Mouse (Mus musculus) ES-E14 (cell line): ENCODE data around the gene Trmt2b. TPM values are rescaled to one million over a fixed set of nuclear protein-coding genes. Genes with fewer than 3 reads are reported as not detected.

Experiments
- DNase-seq: peaks from one replicate; pipeline ENCODE4 v3.0.0-alpha.2; 2013; ENCODE audit warnings: low read depth, low spot score
- H3K27ac ChIP-seq: 2 replicates; pipeline ENCODE4 v1.5.1; 2012; ENCODE audit warnings: low read depth, mild to moderate bottlenecking, low read length, moderate library complexity, mixed read lengths; ENCODE audit not compliant: poor library complexity, insufficient read depth, severe bottlenecking
- H3K36me3 ChIP-seq: 2 replicates; pipeline ENCODE4 v1.6.1; 2012; ENCODE audit warnings: mild to moderate bottlenecking, low read length, moderate library complexity, mixed read lengths; ENCODE audit not compliant: control insufficient read depth, poor library complexity, insufficient read depth, severe bottlenecking
- H3K4me1 ChIP-seq, 2 experiments: fragments of 150-350 bp in 1 of 2; sonication (generic) in 1 of 2; 2 replicates each; pipeline ENCODE4 v1.6.1; 2012; ENCODE audit warnings: low read length in 2 of 2, mild to moderate bottlenecking in 1 of 2, mixed read lengths in 1 of 2; ENCODE audit not compliant: control insufficient read depth in 2 of 2, insufficient read depth in 2 of 2, poor library complexity in 1 of 2
- H3K4me3 ChIP-seq, 2 experiments: fragments of 150-350 bp in 1 of 2; sonication (generic) in 1 of 2; 2 replicates each; pipeline ENCODE4 v1.5.1; 2012; ENCODE audit warnings: low read length in 2 of 2, low read depth in 1 of 2, mild to moderate bottlenecking in 1 of 2, mixed read lengths in 1 of 2; ENCODE audit not compliant: insufficient read depth in 1 of 2, poor library complexity in 1 of 2, severe bottlenecking in 1 of 2
- H3K9ac ChIP-seq: 2 replicates; pipeline ENCODE4 v1.6.1; 2012; ENCODE audit warnings: low read depth, mild to moderate bottlenecking, low read length, mixed read lengths; ENCODE audit not compliant: poor library complexity, insufficient read depth, severe bottlenecking
- H3K9me3 ChIP-seq: fragments of 150-350 bp; sonication (generic); 2 replicates; pipeline ENCODE4 v1.6.1; 2012; ENCODE audit warnings: low read depth, mild to moderate bottlenecking, low read length; ENCODE audit not compliant: control insufficient read depth, insufficient read depth
- CHD2 ChIP-seq: IDR thresholded peaks from 2 replicates; pipeline ENCODE4 v1.6.1; 2014; ENCODE audit warnings: mild to moderate bottlenecking, low read depth, low read length, inconsistent platforms
- HCFC1 ChIP-seq: IDR thresholded peaks from 2 replicates; pipeline ENCODE4 v1.6.1; 2012; ENCODE audit warnings: low read length, inconsistent platforms, borderline replicate concordance; ENCODE audit not compliant: insufficient read depth
- MAFK ChIP-seq: IDR thresholded peaks from 2 replicates; pipeline ENCODE4 v1.6.1; 2014; ENCODE audit warnings: mild to moderate bottlenecking, low read depth, low read length, inconsistent platforms; ENCODE audit not compliant: insufficient read depth
- ZC3H11A ChIP-seq: IDR thresholded peaks from 2 replicates; pipeline ENCODE4 v1.6.1; 2012; ENCODE audit warnings: low read depth, mild to moderate bottlenecking, inconsistent platforms, low read length, borderline replicate concordance
- ZNF384 ChIP-seq: IDR thresholded peaks from 2 replicates; pipeline ENCODE4 v1.6.1; 2012; ENCODE audit warnings: low read depth, low read length, inconsistent platforms
- in situ Hi-C, 2 experiments: fragments of 600-800 bp; cut with MboI; formaldehyde crosslinking; loops; one replicate each; pipeline ENCODE4 v1.15.1; 2025; ENCODE audit warnings: low sequenced_read_pairs in 2 of 2, inconsistent platforms in 1 of 2; ENCODE audit not compliant: unreplicated experiment in 2 of 2
- total RNA-seq: library from RNA; depleted of rRNA; stranded (reverse); fragments of 300-350 nt; gene quantifications from 2 replicates; pipeline ENCODE4 v1.2.3, GENCODE M21; 2012

The Trmt2b gene
- total RNA-seq, 1 experiment = 2.9 TPM

- peak within 1 kb of the TSS; percentile 60; the same call in 1 of the 2 replicates for H3K27ac ChIP-seq
- in situ Hi-C loops = loop anchor here in 1 of 2 experiments (25.0 kb wide), 1 partner anchor 220 kb away; no protein-coding TSS in a partner anchor
Observed at GRCm38 (mm10) chrX:134307534-134308274, 30.9 kb upstream of the Trmt2b start, which contains the start of gene Cenpi. Gene Cenpi (plus strand): TSS chrX:134308084.

GRCm38 (mm10) chrX:134303287-134303686, 26.5 kb upstream of the Trmt2b start:
- no peak overlapping the region for H3K27ac ChIP-seq

More at GRCm38 (mm10) chrX:134307534-134308274, 30.9 kb upstream of the Trmt2b start, which contains the start of gene Cenpi:
- TF ChIP-seq HCFC1 = no peak
- no peak for TF ChIP-seq MAFK
- TF ChIP-seq ZNF384 = no peak
- TF ChIP-seq CHD2 = no peak
- no peak for TF ChIP-seq ZC3H11A
- Histone ChIP-seq H3K9ac (peak within 1 kb of the TSS; percentile 93), H3K36me3 (no peaks in the 10 kb centered on the region; the same call in 1 of the 2 replicates), H3K4me1 (0 out of 4 replicates have a peak, but pooled peaks cover 0 to 2% of the 10 kb centered on the region in 2 experiments), H3K4me3 (peak within 1 kb of the TSS; percentile 67 to 79), H3K9me3 (no peaks in the 10 kb centered on the region)
- peak; percentile 59 for DNase-seq

GRCm38 (mm10) chrX:134300219-134300618, 23.4 kb upstream of the Trmt2b start:
- Histone ChIP-seq H3K27ac (no peak overlapping the region), H3K4me3 (no peak overlapping the region), H3K4me1 (0 out of 4 replicates have a peak, but pooled peaks cover 0 to 2% of the 10 kb centered on the region in 2 experiments), H3K36me3 (no peaks in the 10 kb centered on the region), H3K9ac (no peak overlapping the region), H3K9me3 (no peaks in the 10 kb centered on the region)
- DNase-seq = no peak
- TF ChIP-seq CHD2 (no peak), MAFK (no peak), HCFC1 (no peak), ZNF384 (no peak), ZC3H11A (no peak)
- in situ Hi-C loops = loop anchor here in 1 of 2 experiments (25.0 kb wide), 1 partner anchor 213 kb away; no protein-coding TSS in a partner anchor

More at GRCm38 (mm10) chrX:134303287-134303686, 26.5 kb upstream of the Trmt2b start:
- no peak overlapping the region for H3K4me3 ChIP-seq
- TF ChIP-seq HCFC1 (no peak), MAFK (no peak), ZC3H11A (no peak), ZNF384 (no peak), CHD2 (no peak)
- H3K36me3 ChIP-seq = no peaks in the 10 kb centered on the region
- no peaks in the 10 kb centered on the region for H3K9me3 ChIP-seq
- in situ Hi-C loops = loop anchor here in 1 of 2 experiments (25.0 kb wide), 1 partner anchor 216 kb away; no protein-coding TSS in a partner anchor
- H3K9ac ChIP-seq = no peak overlapping the region
- no peak for DNase-seq
- H3K4me1 ChIP-seq = 0 out of 4 replicates have a peak, but pooled peaks cover 0 to 2% of the 10 kb centered on the region in 2 experiments

GRCm38 (mm10) chrX:134297195-134297594, 20.4 kb upstream of the Trmt2b start:
- Histone ChIP-seq H3K9ac (no peak overlapping the region), H3K4me3 (no peak overlapping the region), H3K4me1 (no peaks in the 10 kb centered on the region), H3K9me3 (no peaks in the 10 kb centered on the region), H3K36me3 (no peaks in the 10 kb centered on the region), H3K27ac (no peak overlapping the region)
- TF ChIP-seq ZNF384 (no peak), ZC3H11A (no peak), HCFC1 (no peak), MAFK (no peak), CHD2 (no peak)
- in situ Hi-C loops = no loop called here
- DNase-seq = no peak
